Mouse (Mus musculus): ENCODE results near the gene Olfr325.
"Not testable (repeated sequence)": the region's sequence is repeated elsewhere in the genome, so short reads cannot be mapped to it uniquely, and the experiment has no call there.

The Olfr325 gene

DNA sequence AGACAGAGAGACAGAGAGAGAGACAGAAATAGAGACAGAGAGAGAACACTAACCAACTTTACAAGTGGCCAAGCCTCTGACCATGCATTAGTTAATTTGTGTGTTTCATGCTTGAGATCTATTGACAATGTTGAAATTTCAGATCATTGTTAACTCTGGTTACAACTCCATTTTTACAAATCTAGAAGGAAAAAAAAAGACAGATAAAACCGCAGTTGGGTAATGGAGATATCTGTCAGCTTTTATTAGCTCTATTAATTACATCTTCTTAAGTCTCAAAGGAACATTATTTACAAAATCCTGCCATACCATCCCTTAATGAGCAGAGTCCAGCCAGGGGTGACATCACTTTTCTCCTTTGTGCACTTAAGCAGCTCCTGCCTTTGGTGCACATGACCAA is at the start of gene Olfr325:
Olfr325 (plus strand) TSS at position 301 of the 400 bp plus-strand sequence.
- in situ Hi-C loops (cut with MboI, MseI), result no loop called here

DNA sequence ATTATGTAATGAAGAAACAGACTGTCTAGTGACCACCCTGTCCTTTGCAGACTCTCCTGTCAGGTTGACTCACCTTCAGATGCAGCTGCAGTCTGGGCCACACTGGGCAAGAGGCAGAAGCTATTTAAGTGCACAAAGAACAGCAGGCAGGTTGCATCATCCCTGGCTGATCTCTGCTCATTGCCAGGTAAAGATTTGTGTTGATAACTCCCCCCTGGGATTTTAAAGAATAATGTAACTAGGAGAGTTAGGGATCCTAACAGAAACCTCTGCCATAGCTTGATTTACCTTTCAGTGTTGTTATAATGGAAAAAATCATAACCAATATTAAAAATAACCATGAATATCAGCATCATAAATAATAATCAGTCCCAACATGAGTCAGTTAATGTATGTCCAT is 42.8 kb upstream of the Olfr325 start, which contains the start of gene Olfr330:
Olfr330 (minus strand) TSS at position 101 of the 400 bp plus-strand sequence.
- in situ Hi-C loops (cut with MboI, MseI), result not testable (repeated sequence)

DNA sequence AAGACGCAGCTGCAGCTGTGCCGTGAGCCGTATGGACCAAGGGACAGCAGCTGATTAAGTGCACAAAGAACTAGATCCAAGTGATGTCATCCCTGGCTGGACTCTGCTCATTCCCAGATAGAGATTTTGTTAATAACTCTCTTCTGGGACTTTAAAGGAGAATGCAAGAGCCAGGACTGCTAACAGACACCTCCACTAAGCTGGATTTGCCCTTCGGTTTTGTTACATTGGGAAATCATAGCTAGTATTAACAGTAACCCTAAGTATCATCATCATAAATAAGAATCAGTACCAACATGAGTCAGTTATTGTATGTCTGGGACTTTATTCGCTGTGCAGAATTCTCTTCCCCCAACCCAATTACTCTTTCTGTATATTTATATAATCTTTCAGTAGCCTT is 31.2 kb upstream of the Olfr325 start, which contains the start of gene Olfr329-ps:
Olfr329-ps (minus strand) TSS at position 101 of the 400 bp plus-strand sequence.
- in situ Hi-C loops (cut with MboI, MseI), result no loop called here

DNA sequence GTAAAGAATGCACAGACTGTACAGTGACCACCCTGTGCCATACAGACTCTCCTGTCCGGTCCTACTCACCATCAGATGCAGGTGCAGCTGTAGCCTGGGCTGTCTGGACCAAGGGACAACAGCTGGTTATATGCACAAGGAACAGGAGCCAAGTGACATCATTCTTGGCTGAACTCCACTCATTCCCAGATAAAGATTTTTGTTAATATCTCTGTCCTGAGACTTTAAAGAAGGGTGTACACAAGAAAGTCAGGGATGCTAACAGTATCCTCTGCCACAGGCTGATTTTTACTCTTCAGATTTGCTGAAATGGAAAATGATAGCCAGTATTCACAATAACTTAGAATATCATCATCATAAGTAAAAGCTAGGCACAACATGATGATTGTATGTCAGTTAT is 22.0 kb upstream of the Olfr325 start, which contains the start of gene Olfr328:
Olfr328 (minus strand) TSS at position 101 of the 400 bp plus-strand sequence.
- in situ Hi-C loops (cut with MboI, MseI), result no loop called here

DNA sequence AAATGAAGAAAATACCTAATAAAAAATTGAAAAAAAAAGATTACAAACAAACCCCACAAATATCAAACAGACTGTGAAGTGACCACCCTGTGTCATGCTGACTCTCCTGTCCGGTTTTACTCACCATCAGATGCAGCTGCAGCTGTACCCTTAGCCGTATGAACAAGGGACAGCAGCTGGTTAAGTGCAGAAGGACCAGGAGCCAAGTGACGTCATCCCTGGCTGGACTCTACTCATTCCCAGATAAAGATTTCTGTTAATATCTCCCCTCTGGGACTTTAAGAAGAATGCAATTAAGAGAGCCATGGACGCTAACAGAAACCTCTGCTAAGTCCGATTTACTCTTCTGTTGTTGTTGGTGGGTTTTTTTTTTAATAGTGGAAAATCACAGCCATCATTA is 7.1 kb upstream of the Olfr325 start, which contains the start of gene Olfr224:
Olfr224 (minus strand) TSS at position 149 of the 400 bp plus-strand sequence.
- in situ Hi-C loops (cut with MboI, MseI), result no loop called here

DNA sequence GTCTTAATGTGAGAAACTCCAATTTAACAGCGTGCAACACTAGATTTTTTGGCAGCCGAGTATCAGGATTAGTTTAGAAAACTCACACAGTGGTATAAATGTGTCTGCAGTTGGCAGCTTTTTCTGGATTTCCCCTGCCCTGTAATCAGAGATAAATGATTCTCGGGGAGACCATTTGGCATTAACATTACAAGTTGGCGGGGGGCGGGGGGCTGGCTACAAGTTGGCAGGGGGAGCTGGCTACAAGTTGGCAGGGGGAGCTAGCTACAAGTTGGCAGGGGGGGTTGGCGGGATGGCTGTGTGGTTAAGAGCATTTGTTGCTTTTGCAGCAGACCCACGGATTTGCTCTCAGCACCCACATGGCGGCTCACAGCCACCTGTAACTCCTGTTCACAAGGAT is 1.1 kb downstream of the Olfr325 start:
- in situ Hi-C loops (cut with MboI, MseI), result no loop called here

DNA sequence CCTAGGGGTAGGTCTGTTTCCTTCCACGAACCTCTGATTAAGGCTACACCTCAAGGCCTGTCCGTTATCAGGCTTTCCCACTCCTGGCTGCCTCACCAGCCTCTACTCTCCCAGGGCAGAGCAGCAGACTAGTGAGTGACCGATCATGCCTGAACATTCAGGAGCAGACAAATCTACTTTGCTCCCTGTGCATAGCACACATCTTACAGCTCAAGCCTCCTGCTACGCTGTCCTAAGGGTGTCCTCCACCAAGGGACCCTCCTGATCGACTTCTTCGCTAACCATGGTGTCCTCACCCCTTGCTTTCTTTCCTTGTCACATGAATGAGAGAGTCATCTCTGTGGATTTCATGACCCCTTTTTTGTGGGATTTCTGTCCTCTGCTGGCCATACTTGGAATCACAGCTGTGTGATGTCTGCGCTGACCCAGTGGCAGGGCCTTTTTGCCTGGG is 10.4 kb downstream of the Olfr325 start:
- in situ Hi-C loops (cut with MboI, MseI), result no loop called here

DNA sequence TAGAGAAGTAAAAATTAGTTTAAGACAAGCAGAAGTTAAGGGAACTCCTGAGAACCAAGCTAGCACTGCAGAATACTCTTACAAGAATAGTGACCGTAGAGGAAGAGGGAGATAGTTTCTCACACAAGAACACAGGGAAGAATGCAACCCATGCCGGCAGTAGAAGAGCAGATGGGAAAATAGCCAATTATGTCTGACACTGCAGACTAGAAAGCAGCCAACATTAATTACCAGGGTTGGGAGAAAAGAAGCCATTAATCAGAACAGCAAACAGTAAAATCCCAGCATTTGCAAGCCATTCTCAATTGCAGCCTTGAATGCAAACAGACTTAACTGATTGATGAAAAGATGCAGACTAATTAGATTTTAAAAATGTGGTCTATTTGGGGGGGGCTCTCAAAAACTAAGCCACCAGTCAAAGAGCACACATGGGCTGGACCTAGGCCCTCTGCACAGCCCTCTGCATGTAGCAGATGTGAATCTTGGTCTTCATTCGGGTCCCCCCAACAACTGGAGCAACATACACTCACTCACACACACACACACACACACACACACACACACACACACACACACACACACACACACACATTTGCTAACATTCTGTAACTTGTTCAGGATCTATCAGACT is 11.2 kb downstream of the Olfr325 start:
- in situ Hi-C loops (cut with MboI, MseI), result no loop called here

DNA sequence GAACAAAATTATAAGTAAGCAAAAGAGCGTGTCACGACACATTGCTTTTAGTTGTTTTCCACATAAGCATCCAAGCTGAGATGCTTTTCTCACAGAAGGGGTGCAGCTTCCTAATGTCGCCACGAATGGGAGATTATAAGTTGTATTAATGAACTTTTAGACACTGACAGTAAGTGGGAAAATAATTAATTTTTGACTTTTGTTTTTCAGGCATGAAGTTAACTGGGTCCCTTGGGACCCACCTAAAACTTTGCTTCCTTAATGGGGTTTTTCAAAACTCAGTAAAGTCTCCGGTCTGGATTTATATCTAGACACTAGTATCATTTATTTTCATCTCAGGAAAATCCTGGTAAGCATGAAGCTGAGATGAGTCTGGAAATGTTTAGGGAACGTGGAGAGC is 17.3 kb downstream of the Olfr325 start, which contains the start of gene Olfr324:
Olfr324 (plus strand) TSS at position 301 of the 400 bp plus-strand sequence.
- in situ Hi-C loops (cut with MboI, MseI), result no loop called here

DNA sequence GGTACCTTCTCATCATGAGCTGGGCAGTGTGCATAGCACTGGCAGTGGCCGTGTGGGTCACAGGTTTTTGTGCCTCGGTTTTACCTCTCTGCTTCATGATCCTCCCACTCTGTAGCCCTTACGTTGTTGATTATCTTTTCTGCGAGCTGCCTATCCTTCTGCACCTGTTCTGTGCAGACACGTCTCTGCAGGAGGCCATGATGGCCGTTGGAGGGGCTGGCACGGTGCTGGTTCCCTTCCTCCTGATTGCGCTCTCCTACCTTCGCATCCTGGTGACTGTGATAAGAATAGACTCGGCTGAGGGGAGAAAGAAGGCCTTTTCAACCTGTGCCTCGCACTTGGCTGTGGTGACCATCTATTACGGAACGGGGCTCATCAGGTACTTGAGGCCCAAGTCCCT is 20.3 kb downstream of the Olfr325 start:
- in situ Hi-C loops (cut with MboI, MseI), result no loop called here

DNA sequence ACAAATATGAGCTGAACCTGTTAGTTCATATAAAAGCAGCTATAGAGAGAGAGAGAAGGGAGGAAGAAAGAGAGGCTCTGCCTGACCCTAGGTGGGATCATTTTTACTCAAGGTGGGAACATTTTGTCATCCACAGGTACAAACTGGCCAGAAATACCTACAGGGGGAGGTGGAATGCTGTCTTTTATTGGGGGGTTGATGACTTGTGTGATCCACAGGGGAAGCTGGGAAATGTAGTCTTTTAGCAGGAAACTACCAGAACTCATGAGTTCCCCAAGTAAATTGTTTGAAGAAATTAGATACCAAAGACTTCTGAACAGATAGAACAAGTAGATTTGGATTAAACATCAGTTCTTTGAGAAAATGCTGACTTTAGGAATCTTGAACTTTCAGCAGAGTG is 24.5 kb downstream of the Olfr325 start:
- in situ Hi-C loops (cut with MboI, MseI), result no loop called here

DNA sequence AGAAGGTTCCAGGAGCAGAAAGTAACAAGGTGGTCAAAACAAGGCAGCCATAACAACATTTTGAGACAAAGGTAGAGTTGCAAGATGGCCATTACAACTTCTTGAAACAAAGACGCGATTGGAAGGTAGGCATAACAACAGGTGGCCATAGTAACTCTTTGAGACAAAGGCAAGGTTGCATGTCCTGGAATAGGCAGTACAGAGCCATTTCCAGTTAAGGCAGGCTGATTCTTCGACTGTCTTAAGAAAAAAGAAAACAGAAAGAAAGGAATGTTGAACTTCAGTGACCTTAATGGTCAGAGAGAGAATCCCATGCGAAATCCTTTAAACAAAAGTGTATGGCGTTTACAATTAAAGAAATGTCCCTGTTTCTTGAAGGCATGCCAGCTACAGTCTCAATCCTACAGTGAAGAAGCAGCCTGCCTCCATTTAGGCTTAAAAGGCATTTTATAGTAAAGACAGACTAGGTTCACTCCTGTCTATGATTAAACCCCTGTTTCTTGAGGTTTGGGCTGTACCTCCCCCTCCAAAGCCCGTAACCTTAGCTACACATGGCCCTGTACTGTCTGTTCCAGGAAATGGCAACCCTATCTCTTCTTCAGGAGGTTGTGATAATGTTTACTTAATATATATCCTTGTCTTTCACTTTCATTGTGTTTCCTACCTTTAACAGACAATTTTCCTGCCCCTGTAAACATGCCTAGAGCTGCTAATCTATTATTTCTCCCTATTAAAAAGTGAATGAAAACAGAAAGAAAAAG is 25.4 kb downstream of the Olfr325 start:
- in situ Hi-C loops (cut with MboI, MseI), result no loop called here

DNA sequence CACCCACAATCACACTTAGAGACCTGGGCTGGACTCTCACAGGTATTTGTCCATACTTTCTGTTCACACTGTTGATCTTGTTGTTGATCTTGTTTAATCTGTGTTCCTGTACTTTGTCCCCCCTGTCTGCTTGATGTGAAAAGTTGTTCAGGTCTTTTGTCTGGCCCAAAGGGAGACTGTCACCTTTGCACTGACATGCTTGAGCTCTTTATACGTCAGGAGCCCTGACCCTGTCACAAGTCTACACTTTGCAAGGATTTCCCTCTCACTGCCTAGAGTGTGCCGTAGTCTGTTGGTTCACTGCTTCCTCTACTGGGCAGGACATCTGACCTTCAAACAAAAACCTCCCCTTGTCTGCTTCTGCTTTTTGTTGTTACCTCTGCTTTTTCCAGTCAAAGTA is 27.2 kb downstream of the Olfr325 start:
- in situ Hi-C loops (cut with MboI, MseI), result no loop called here

DNA sequence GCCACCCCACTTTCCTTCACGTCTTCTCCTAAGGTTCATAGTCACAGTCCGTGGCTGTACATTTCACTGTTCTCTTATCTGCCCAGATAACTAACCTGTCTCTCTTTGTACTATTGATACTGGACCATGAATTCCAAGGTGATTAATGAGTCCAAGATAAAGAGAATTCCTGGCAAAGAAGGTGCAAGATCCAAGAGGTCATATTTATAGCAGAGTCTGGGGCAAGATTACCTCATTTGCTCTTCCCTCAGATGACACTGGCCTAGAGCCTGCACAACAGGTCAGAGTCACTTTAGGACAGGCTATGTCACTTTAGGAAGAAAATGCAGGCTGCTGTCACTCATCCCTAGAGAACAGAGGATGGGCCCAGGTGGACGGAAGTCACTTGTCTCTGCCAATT is 27.7 kb downstream of the Olfr325 start:
- in situ Hi-C loops (cut with MboI, MseI), result no loop called here

DNA sequence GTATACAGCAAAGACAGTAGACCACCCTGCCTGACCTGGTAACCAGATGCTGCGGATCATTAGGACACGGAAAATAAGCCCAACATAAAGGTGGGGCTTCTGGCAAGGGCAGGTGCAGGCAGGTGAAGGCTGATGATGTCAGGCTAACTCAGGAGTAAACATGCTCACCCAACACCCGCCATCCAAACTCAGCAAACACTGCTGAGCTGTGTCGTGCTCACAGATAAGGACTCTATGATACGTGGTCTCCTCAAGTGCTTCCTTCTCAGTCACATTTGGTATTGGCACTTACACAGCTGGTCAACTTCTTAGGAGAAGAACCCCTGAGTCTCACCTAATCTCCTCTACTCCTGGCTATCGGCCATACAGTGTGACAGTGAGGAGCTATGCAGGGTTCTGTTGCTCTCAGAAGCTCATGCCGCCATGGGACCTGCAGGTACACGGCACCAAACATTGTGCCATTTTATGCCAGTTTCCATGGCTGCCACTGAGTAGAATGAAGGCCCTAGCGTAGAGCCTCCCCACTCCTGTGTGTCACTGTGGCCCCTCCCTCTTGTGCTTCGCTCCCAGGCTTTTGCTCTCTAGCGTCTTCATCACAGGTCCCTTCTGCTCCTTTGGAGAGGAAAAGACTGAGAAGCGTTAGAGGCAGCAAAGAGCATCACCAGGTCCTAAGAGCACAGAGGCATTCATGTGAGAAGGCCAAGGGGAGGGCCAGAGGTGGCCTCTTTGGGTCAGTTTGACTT is 28.8 kb downstream of the Olfr325 start:
- in situ Hi-C loops (cut with MboI, MseI), result no loop called here

DNA sequence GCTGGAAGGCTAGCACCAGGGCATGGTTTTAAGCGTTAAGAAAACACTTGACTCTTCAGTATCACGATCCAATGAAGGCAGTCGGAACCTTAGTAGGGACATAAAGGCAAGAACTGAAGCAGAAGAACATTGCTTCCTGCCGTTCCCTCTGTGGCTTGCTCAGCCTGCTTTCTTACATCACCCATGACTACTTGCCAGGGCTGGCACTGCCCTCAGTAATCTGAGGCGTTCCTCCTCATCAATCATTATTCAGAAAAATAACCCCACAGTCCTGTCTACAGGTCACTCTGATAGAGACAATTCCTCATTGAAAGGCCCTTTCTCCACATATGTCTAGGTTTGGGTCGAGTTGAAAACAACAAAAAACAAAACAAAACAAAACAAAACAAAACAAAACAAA is 29.5 kb downstream of the Olfr325 start:
- in situ Hi-C loops (cut with MboI, MseI), result no loop called here

DNA sequence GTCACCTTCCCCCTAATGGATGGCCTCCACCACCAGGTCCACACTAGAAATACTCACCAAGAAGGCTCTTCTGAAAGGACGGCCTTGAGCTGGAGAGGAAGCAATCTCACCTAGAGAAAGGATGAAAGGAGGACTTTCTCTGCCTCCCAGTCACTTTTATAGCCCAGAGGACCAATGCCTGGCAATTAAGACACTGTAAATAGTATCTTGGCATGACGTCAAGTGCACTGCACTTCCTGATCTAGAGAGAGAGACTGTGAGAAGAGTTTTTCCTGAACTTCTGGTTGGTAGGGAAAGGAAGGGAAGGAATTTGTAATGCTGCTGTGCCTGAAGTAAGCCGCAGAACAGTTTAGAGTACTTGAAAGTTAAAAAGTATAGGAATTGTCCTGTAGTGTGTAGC is 35.8 kb downstream of the Olfr325 start:
- in situ Hi-C loops (cut with MboI, MseI), result no loop called here

DNA sequence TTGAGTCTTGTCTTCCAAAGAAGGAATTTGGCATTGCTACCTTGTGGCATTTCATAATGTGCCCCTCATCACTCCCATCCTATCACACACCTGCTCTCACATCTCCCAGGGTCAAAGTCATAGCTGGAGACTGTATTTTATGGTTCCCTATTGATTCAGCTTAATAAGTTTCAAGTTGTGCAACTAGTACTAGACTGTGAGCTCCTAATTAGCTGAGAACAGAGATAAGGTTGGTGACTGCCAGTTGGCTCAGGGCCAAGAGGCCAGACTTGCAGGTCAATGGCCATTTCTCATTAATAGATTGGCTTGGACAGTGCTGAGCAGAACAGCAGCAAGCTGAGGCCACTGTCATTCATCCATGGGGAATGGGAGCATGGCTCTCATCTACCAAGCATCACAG is 37.0 kb downstream of the Olfr325 start:
- in situ Hi-C loops (cut with MboI, MseI), result no loop called here

DNA sequence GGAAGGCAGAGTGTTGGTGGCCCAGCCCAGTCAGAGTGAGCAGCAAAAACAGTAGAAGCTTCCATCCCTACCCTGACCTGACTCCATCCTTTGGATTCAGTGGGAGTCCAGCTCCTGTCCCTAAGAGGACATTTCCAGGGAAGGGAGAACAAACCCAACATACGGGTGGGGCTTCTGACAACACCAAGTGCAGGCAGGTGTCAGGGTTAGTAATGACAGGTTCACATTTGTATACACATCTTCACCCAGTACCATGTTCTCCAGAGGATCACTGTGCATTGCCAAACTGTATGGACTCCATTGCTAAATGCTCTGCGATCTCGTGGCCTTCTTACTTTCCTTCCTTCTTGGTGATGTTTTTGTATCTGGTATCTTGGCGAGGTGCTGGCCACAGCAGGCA is 38.4 kb downstream of the Olfr325 start, which contains the start of gene 2210407C18Rik:
2210407C18Rik (minus strand) TSS at position 101 of the 400 bp plus-strand sequence.
- in situ Hi-C loops (cut with MboI, MseI), result no loop called here

DNA sequence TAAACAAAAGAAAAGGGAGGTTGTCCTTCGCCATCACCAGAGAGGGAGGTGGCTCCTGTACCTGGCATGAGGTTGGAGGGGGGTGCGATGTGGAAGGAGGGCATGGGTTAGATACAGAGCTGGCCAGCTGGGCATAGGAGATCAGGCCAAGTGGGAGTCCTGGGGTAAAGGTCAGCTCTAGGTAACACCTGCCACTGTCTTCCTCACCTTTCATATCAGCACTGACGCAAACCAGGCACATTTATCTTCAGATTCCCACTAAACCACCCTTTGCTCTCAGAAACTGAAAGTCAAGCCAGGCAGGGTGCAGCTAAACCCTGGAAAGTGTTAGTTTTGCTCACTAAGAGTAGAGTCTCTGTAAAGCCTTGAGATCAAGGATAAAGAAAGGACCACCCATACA is 40.8 kb downstream of the Olfr325 start:
- in situ Hi-C loops (cut with MboI, MseI), result no loop called here

DNA sequence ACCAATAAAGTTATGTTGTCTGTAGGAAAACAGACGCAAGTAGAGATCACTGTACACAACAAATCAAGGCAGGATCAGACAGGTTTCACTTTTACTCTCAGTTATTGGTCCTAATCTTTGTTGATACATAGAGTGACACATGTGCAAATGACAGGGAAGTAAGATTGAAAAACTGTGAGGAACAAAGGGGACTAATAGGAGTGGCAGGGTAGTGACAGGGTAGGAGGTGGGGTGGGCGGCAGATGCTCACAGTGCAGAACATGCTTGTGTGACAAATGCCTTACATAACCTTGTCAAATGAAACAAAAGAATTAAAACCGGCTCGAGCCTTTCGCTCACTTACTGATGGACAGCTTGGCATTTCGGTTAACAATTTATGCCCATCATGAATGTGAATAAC is 41.3 kb downstream of the Olfr325 start:
- in situ Hi-C loops (cut with MboI, MseI), result no loop called here

DNA sequence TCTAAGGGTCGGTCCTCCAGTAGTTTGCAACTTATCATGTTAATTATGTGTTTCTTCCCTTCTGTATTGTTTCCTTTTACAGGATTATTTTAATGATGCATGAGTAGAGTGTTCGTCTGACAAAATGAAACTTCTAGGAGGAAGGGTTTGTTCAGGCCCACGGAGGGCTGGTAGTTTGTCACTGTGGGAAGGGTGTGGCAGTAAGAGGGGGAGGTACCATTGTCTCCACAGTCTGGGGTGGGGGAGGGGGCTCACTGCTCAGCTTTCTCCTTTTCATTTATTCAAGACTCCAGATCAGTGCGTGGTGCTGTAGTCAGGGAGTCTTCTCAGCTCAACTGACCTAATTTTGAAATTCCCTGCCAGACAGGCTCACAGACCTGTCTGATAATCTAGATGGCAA is 48.6 kb downstream of the Olfr325 start:
- in situ Hi-C loops (cut with MboI, MseI), result no loop called here

All from T-helper 2 cell (primary cell).